Mouse (Mus musculus) liver, adult 2 months (tissue): ENCODE measurements at regions not wholly inside any gene's neighbourhood (a gene's known extent, or its start where the extent isn't known, plus 50 kb on each side); places are given as distances from the start of the nearest gene placed in this dataset.

ENCODE experiments used
- CTCF ChIP-seq: fragments of 200-500 bp; IDR thresholded peaks from 2 replicates; pipeline ENCODE4 v1.5.1; 2011; ENCODE audit warnings: low read depth, low read length, control low read depth
- POLR2A ChIP-seq: fragments of 200-500 bp; IDR thresholded peaks from 2 replicates; pipeline ENCODE4 v1.6.1; 2011; ENCODE audit warnings: low read length, control low read depth; ENCODE audit not compliant: insufficient read depth; ENCODE audit errors: extremely low read depth

DNA sequence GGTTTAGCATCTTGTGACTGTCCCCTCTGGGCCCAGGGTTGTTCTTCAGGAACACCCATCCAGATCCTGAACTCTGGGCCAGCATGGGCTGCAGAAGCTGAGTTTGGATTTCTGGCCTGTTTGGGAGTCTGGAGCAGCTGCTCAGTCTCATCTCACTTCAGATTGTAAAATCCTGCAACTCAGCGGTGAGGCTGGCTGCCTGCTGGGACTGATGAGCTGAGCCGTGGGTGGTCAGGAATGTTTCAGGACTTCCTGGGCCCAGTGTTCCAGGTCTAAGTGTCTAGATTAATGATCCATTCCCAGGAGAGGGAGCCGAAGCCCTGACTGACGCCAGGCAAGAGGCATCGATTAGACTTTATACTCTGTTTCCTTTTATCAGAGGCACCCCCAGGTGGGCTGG is 66.7 kb upstream of the Trabd2b start:
- no peak for TF ChIP-seq POLR2A
- no peak for TF ChIP-seq CTCF
